Mouse (Mus musculus) left cerebral cortex, postnatal 10 days (tissue): ENCODE results near the gene Gp9. TPM values are rescaled to one million over a fixed set of nuclear protein-coding genes. Genes with fewer than 3 reads are reported as not detected.
"Not testable (repeated sequence)": the region's sequence is repeated elsewhere in the genome, so short reads cannot be mapped to it uniquely, and the experiment has no call there.

Experiments
- DNase-seq, 2 experiments: peaks; one replicate each; pipeline ENCODE4 v3.0.0; 2021 to 2022; ENCODE audit warnings: low spot score in 2 of 2, mixed read lengths in 1 of 2; ENCODE audit errors: extremely low spot score in 1 of 2
- intact Hi-C: fragments of 180-260 bp; cut with DNase I; formaldehyde crosslinking; loops from one replicate; pipeline ENCODE4 v1.15.1; 2025
- total RNA-seq, 2 experiments: library from RNA; stranded (reverse); gene quantifications; 2 replicates each; pipeline ENCODE4 v1.2.3; 2021

Gp9 gene
- total RNA-seq, 2 experiments from 2014 or later: 0.41 to 0.55 TPM

DNA sequence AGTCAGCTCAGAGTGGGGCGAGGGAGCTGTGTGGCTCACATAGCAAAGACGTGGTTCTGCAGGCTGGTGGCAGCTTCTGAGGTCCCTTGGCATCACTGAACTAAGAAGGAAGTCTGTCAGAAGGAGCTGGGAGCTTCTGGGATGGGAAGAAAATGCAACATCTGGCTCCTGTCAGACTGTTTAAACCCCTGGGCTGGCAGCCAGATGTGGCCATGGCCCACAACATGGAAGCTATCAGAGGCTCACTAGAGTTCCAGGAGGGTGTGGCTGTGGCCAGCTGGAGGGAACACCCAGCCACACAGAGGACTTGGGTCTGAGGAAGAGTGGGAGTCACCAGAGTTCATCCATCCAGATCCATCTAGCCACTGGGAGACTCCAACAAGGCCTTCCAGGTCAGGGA lies 31.0 kb upstream of the Gp9 start:
- DNase-seq: no peak
- intact Hi-C loops: no loop called here

DNA sequence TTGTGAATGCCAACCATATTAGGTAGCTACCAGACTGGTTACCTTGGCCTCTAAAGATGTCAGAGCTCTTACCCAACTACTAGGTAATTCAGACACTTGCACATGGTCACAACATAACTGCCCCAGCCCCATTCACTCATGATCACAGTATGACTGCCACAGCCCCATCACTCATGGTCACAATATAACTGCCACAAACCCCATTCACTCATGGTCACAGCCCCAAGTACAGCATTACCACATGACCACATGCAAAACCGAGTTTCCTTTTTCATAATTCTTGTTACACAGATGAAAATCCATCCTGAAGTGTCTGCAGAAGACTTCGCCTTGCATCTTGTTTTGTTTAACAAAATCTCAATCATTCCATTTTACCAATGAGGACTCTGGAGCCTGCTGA lies 29.8 kb upstream of the Gp9 start:
- intact Hi-C loops: no loop called here
- DNase-seq: no peak

DNA sequence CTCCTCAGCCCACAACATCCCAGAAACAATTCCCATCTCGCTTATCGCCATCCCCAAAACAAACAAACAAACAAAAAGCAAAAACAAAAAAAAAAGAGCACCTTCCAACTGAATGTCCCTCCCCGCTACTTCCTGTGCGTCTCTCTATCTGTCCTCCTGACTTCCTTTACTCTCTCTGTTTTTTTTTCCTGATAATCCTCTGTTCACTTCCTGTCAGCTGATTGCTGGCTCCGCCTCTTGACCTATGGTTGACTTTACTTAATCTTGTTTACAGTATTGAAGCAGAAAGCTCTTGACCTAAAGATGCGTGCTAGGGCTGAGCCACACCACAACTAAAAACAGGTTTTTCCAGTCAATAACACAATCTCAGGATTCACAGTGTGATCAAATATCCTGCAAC lies 29.3 kb upstream of the Gp9 start:
- intact Hi-C loops: no loop called here
- no peak for DNase-seq

DNA sequence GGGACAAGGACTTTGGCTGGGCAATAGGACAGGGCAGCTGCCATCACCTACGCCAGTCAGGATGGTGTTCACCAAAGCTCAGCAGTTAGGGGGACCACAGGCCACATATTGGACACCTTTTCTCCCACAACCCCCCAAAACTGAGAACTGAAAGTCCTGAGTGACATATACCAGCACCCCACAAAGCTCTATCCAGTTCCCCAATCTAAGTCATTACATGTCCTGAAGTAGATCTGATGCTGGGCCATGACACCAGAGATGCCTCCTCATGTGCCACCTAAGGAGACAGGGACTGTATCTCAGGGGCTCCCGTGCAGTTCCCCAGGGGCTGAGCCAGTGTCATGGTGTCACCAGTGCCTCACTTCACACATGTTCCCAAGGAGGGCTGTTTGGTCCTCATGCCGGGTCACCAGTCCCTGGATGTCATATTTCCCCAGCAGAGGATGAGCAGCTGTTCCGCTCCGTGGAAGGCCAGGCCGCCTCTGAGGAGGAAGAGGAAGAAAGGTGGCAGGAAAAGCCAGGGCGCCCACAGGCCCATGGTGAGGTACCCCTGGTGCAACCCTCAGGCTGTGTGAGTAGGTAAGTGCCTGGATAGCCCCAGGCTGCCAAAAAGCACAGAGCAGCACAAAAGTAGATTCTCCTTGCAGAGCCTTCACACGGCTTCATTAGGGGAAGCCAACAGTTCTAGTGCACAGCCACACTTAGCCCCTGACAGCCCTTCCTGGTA lies 27.5 kb upstream of the Gp9 start:
- intact Hi-C loops: no loop called here
- no peak for DNase-seq

DNA sequence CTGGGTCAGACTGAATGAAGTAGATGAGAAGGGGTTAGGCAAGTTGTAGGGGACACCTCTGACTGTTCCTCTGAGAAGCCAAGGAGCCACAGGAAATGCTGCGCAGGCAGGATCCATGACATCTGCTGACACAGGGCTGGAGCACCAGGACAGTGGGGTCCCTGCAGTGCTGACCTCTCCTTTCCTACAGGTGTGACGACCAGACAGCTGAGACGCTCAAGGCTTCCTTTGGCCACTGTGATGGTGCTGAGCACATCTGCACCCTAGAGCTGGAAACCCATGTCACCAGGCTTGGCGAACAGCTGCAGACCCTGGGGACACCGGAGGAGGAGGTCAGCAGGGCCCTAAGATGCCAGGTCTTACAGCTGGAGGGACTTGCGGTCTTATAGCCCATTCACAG lies 26.3 kb upstream of the Gp9 start:
- intact Hi-C loops: no loop called here

DNA sequence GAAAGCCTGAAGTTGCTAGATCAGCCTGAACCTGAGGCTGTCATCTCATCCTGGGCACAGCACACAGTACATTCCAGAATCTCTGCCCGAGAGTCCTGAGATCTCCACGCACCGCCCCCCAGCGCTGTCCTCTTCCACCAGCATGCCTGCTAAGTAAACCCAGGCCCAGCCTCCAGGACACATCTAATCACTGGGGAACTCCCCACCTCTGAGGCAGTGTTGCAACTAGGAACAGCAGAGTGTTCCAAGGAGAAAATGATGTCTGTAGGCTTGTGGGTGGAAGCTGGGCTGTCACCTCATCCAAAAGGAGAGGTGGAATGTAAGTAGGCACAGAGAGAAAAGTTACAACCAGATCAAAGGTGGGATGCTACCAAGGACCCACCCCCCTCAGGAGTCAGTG lies 22.7 kb upstream of the Gp9 start:
- intact Hi-C loops: no loop called here
- DNase-seq: peak in 1 of 2 experiments; percentile 12

More for the DNA sequence above, 26.3 kb upstream of the Gp9 start:
- DNase-seq: no peak

DNA sequence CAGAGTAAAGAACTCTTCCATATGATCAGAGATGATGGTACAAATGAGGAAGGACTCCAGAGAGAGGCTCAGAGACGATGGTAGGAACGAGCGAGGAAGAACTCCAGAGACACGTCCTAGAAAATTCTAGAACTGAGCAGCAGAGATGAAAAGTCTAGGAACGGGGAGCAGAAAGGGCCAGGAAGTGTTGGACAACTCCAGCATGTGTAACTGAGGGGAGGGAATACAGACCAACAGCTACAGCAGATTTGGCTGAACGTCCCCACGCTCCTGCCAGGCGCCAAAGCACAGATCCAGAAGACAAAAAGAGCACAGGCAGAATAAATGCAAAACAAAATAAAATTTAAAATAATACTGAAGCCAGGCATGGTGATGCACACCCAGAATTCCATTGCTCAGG lies 21.0 kb upstream of the Gp9 start:
- DNase-seq: peak in 1 of 2 experiments; percentile 2
- intact Hi-C loops: no loop called here

DNA sequence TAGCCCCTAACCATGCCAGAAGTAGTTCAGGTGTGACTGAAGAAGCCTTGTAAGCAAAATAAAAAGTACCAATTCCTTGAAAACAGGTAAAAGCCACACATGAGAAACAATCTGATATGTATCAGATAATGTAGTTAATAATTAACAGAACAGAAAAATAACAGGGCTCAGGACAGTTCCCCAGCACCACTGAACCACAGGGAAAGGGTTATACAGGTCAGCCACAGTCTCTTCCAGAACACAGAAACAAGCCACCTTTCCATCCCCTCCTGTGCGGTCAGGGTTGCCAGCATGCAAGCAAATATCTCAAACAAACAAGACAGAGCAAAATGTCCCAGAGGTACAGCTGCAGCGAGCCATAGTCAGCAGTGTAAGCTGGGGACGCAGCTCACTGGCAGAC lies 18.5 kb upstream of the Gp9 start:
- intact Hi-C loops: no loop called here
- DNase-seq: no peak

DNA sequence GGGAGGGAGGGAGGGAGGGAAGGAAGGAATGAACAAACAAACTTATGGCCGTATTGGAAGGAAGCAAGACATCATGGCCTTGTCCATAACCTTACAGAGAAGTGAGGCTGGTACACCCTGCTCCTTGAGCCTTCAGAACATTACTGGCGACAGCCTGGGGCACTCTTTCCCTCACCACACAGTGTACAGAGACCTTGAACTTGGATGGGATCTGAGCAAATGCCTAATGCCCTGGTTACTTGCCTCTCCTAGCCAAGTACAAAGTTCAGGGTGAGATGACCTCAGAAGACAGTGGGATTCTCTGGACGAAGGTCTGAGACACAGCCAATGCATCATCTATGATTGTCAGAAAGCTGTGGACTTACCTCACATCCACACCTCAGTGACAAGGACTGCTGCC lies 18.0 kb upstream of the Gp9 start:
- intact Hi-C loops: no loop called here
- DNase-seq: no peak

DNA sequence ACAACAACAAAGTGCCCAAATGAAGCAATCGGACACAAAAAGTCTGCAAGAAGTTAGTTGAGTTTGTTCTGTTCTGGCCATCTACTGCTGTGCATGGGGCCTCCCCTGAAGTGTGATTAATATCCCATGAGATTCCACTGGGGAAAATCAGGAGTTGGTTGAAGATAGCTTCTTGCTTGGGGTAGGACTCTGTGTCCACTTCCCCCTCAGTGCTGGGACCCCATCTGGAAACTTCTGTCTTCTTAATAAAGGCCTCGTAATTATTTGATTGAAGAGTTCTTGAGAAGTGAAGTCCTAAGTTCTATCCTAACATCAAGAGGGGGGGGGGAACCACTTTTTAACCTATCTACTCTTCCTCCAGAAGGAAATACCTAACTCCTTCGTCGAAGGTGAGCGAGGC lies 15.7 kb upstream of the Gp9 start:
- intact Hi-C loops: no loop called here
- no peak for DNase-seq

DNA sequence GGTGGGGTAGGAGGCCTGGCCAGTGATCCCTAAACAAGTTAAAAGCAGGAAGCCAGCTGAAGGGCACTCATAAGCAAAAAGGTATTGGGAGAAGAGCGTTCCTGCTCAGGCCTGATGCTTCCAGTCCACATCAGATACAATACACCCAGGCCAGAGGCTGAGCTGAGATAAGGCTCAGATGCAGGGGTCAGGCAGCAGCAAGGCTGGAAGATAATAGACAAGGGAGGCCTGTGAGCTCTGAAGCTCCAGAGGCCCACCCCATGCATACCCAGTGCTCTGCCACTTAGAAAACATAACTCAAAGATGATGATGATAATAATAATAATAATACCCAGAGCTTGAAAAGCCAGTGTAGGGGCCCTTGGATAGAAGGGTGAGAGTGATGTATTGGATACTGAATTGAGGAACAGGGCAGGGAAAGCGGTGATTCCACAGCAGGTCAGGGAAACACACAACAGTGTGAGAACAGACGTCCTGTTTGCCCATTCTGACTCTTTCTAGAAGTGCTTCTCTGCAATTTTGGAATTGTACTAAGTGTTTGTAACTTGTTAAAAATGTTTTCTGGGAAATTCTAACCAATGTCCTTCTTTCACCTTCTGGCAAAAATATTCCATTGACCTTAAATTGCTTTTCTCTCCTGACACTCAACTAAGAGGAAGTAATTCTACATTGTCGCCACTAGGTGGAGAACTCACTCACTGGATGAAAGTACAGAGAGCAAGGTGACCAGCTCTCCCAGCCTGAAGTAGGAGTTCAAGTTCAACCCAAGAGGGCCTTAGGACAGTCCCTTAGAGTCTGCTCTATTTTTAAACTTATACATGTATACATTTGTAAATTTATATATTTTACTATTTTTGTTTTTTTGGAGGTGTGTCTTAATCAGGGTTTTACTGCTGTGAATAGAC lies 14.2 kb upstream of the Gp9 start:
- DNase-seq: no peak
- intact Hi-C loops: no loop called here

DNA sequence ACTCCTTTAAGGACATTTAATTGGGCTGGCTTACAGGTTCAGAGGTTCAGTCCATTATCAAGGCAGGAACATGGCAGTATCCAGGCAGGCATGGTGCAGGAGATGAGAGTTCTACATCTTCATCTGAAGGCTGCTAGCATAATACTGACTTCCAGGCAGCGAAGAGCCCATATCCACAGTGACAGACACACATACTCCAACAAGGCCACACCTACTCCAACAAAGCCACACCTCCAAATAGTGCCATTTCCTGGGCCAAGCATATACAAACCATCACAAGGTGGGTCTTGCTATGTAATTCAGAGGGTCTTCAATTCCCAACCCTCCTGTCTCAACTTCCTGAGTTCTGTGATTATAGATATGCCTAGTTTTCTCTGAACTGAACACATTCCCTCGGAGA lies 13.6 kb upstream of the Gp9 start:
- DNase-seq, intact Hi-C loops: not testable (repeated sequence)

DNA sequence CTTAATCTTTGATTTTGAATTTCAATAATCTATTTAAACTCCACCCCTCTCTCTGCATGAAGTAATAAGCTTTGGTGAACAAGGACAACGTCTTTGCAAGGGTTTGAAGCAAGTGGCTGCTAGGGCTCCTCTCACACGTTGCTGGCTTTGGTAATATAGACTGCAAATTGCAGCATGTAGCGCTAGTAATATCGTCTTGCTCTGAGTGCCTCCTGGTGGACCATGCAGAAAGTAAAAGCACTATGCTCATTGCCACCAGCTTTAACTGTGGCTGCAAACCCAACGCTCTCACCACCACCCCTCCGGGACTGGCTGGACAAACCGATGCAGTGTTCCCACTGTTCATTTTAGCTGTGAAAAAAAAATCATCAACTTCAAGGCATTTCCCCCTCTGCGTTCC lies 7.2 kb upstream of the Gp9 start:
- intact Hi-C loops: no loop called here
- DNase-seq: peak in 1 of 2 experiments; percentile 15

DNA sequence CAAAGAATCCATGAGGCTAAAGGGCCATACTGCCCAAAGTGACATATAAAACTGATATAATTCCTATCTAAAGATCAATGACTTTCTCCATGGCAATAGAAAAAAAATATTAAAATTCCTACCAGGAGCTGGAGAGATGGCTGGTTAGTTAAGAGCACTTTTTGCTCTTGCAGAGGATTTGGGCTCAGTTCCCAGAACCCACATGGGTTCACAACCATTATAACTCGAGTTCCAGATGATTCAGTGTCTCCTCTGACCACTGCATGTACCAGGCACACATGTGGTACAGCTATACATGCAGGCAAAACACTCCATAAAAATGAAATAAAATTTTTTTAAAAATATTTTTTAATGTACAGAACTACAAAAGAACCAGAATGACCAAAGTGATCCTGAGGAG lies 3.4 kb upstream of the Gp9 start:
- intact Hi-C loops: no loop called here
- no peak for DNase-seq

DNA sequence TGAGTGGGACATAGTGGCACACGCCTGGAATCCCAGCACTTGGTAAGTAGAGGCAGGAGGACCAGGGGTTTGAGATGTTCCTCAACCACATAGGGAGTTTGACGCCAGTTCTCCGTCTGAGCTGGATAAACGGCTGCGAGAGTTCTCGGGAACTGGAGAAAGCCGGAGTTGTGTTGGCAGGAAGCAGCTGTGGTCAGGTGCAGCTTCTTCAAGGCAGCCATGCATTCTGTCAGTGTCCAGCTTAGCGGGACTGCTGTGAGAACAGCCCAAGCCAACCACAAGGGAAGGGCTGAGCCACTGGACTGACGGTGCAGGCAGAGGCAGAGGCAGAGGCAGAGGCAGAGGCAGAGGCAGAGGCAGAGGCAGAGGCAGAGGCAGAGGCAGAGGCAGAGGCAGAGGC lies 3.0 kb upstream of the Gp9 start:
- no peak for DNase-seq
- intact Hi-C loops: no loop called here

DNA sequence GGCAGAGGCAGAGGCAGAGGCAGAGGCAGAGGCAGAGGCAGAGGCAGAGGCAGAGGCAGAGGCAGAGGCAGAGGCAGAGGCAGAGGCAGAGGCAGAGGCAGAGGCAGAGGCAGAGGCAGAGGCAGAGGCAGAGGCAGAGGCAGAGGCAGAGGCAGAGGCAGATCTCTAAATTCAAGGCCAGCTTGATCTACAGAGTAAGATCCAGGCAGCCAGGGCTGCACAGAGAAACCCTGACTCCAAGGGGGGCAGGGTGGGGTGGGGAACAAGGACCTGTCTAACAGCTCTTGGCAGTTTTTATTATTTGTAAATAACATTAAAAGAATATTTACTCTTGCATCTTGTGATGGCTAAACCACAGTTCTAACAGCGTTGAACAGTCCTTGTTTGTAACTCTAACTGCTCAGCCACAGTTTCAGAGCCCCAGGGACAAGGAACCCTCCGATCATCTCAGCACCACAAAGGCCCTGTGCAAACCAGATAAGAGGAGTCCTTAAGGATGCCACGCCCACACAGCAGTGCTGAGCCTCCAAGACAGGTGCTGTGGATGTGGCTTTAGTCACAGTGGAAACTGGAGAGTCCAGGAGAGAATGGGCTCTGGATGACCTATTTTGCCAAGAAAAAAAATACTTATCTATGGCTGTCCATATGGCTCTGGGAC lies 2.2 kb upstream of the Gp9 start:
- DNase-seq: no peak
- intact Hi-C loops: no loop called here

DNA sequence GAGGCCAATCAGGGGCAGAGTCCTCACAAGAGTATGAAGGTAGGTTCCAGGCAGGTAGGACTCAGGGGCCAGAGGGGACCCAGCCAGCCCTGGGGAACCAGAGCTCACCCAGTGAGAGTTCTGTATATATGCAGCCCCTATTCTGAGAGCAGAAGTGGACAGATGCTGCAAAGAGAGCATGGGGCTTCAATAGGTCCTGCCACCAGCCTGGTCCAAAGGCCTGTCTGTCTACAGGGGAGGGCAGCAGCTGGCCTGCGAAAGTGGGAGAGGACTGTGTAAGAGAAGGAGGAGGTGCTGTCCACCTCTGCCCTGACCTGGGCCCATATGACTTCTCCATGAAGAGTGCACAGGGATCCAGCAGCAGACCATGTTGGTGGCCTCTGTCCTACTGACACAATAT lies 1.2 kb upstream of the Gp9 start:
- intact Hi-C loops: no loop called here
- DNase-seq: no peak

DNA sequence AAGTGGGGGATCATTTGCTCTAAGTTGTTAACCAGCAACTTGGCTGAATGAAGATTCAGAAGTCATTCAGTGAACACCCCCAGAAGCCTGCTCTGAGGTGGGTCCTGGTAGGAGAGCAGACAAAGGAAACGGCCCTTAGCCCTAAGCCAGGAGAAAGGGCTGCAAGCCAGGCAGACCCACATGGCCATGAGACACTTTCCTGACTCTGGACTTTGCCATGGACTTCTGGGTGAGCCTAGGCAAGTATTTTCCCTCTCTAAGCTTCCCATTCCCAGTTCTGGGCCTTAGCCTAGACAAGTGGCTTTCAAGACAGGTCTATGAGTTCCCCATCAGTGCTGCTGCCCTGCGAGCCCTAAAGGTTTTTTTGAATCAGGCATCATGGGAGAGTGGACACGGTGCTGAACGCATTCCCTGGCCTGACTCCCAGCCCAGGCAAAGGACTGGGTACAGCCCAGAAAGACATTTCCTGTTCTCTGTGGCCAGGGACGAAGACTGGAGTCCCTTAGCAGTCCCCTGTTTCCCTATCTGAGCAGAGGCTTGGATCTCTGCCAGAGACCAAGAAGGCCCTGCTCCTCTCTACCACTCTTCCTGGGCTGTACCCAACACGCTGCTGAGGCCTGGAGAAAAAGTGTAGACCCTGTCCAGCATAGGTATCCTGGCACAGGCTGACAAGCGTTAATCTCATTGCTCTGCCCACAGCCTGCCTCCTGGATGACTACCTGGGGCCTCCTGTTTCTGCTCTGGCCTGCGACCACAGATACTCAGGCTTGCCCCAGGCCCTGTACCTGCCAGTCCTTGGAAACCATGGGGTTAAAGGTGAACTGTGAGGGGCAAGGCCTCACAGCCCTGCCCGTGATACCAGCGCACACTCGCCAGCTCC lies 662 bp downstream of the Gp9 start:
- DNase-seq: no peak
- intact Hi-C loops: no loop called here
